Mouse (Mus musculus): ENCODE data around the gene 1810062G17Rik.

DNA sequence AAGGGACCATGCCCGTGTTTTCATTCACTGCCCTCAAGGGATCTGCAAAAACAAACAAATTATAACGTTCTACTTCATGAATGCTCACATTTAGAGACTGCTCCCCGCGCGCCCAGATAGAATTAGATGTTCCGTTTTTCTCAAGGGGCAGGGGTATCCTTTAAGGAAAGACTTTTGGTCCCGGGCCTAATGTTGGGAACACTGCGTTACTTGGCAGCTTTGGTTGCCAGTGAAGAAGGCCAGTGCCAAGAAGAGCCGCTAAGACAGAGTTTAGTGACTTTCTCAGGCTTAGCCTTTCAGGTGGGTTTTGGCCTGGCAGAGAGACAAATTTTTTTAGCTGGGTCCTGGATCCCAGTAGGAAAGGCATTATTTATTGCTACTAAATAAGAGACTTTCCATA, 20.5 kb downstream of the 1810062G17Rik start:
- no peak for TF ChIP-seq CTCF (conservative IDR thresholded peaks at IDR 0.05; ENCODE audit: low read length)
- TF ChIP-seq POU5F1 (IDR thresholded peaks at IDR 0.05; ENCODE audit: borderline replicate concordance, low read length), result no peak

Measured in E14TG2a.4 (cell line).